Mouse (Mus musculus) limb, embryonic 13.5 days (tissue): Measurements from ENCODE around the gene Ddo. TPM values are rescaled to one million over a fixed set of nuclear protein-coding genes. Genes with fewer than 3 reads are reported as not detected.

Experiments
- ATAC-seq: fragments of 200-750 bp; cut with Nextera tagmentation; 2 replicates; pipeline ENCODE4 v1.8.0; 2017; ENCODE audit warnings: low read depth, moderate number of reproducible peaks, moderate TSS enrichment; ENCODE audit not compliant: low FRiP score
- H3K27ac ChIP-seq: fragments of 300-500 bp; sonication (generic); 2 replicates; pipeline ENCODE4 v1.5.1; 2015; ENCODE audit warnings: inconsistent platforms, mild to moderate bottlenecking, moderate library complexity
- H3K27me3 ChIP-seq: fragments of 300-500 bp; sonication (generic); 2 replicates; pipeline ENCODE4 v1.6.1; 2015; ENCODE audit warnings: mild to moderate bottlenecking, inconsistent platforms
- H3K36me3 ChIP-seq: fragments of 300-500 bp; sonication (generic); 2 replicates; pipeline ENCODE4 v1.6.1; 2015; ENCODE audit warnings: inconsistent platforms, mild to moderate bottlenecking, moderate library complexity
- H3K4me1 ChIP-seq: fragments of 300-500 bp; sonication (generic); 2 replicates; pipeline ENCODE4 v1.6.1; 2015; ENCODE audit warnings: inconsistent platforms
- H3K4me2 ChIP-seq: fragments of 300-500 bp; sonication (generic); replicated peaks from 2 replicates; pipeline ENCODE4 v1.6.1; 2015; ENCODE audit warnings: inconsistent platforms, mild to moderate bottlenecking, moderate library complexity
- H3K4me3 ChIP-seq: fragments of 300-500 bp; sonication (generic); 2 replicates; pipeline ENCODE4 v1.5.1; 2015; ENCODE audit warnings: moderate library complexity, mild to moderate bottlenecking, inconsistent platforms
- H3K9ac ChIP-seq: fragments of 300-500 bp; sonication (generic); 2 replicates; pipeline ENCODE4 v1.6.1; 2015; ENCODE audit warnings: mild to moderate bottlenecking, inconsistent platforms
- H3K9me3 ChIP-seq: fragments of 300-500 bp; sonication (generic); 2 replicates; pipeline ENCODE4 v1.6.1; 2016; ENCODE audit warnings: inconsistent platforms
- WGBS: fragments of 180-500 bp; shearing (Covaris S2); methylation state at CpG from one replicate; pipeline ENCODE4 v1.1.7; 2015; 5-methylcytosine and 5-hydroxymethylcytosine counted together
- polyA plus RNA-seq: library from polyadenylated mRNA; unstranded; fragments of >200 nt; fragmentation: Nextera tagmentation; extraction: Ambion mirVana; gene quantifications from 2 replicates; pipeline ENCODE4 v1.2.1, GENCODE M21; 2015

Gene Ddo
- polyA plus RNA-seq, 1 experiment from 2014 or later, result 0.13 TPM

- Histone ChIP-seq H3K9ac (no peak overlapping the region), H3K4me3 (no peak overlapping the region), H3K4me2 (no peak overlapping the region), H3K36me3 (no peaks in the 10 kb centered on the region), H3K27me3 (no peaks in the 10 kb centered on the region), H3K9me3 (no peaks in the 10 kb centered on the region), H3K4me1 (peaks cover 50% of the 10 kb centered on the region), H3K27ac (no peak overlapping the region)
- WGBS, result 57% methylated on average over 6 of the region's 6 CpGs
- no peak for ATAC-seq
Observed at GRCm38 (mm10) chr10:40724342-40724741, 94.5 kb downstream of the Ddo start.

GRCm38 (mm10) chr10:40725066-40725465 is 95.3 kb downstream of the Ddo start:
- Histone ChIP-seq H3K4me2 (no peak overlapping the region), H3K9me3 (no peaks in the 10 kb centered on the region), H3K36me3 (no peaks in the 10 kb centered on the region), H3K9ac (no peak overlapping the region), H3K27me3 (no peaks in the 10 kb centered on the region), H3K4me1 (peaks cover 44% of the 10 kb centered on the region), H3K4me3 (no peak overlapping the region), H3K27ac (no peak overlapping the region)
- WGBS, result 50% methylated on average over 4 of the region's 4 CpGs
- no peak for ATAC-seq

- no peak for ATAC-seq
- WGBS, result 71% methylated on average over 4 of the region's 4 CpGs
- H3K36me3 ChIP-seq, result no peaks in the 10 kb centered on the region
- H3K4me3 ChIP-seq, result no peak overlapping the region
- H3K27ac ChIP-seq, result no peak overlapping the region
- H3K9me3 ChIP-seq, result no peaks in the 10 kb centered on the region
- H3K4me1 ChIP-seq, result peaks cover 40% of the 10 kb centered on the region
- H3K4me2 ChIP-seq, result no peak overlapping the region
- H3K9ac ChIP-seq, result no peak overlapping the region
- H3K27me3 ChIP-seq, result peaks cover 2% of the 10 kb centered on the region; the same call in 1 of the 2 replicates
Observed at GRCm38 (mm10) chr10:40725471-40725870, 95.7 kb downstream of the Ddo start.

GRCm38 (mm10) chr10:40726288-40726902 is 96.6 kb downstream of the Ddo start:
- Histone ChIP-seq H3K9ac (no peak overlapping the region), H3K27me3 (peaks cover 6% of the 10 kb centered on the region), H3K9me3 (no peaks in the 10 kb centered on the region), H3K4me2 (no peak overlapping the region), H3K36me3 (no peaks in the 10 kb centered on the region), H3K4me3 (no peak overlapping the region), H3K4me1 (peaks cover 32% of the 10 kb centered on the region), H3K27ac (no peak overlapping the region)
- ATAC-seq, result no peak
- 59% methylated on average over 11 of the region's 11 CpGs for WGBS

GRCm38 (mm10) chr10:40726989-40727388 is 97.2 kb downstream of the Ddo start:
- no peak for ATAC-seq
- 32% methylated on average over 5 of the region's 5 CpGs for WGBS
- no peak overlapping the region for H3K27ac ChIP-seq
- H3K4me2 ChIP-seq, result no peak overlapping the region
- H3K4me3 ChIP-seq, result no peak overlapping the region
- peaks cover 32% of the 10 kb centered on the region for H3K4me1 ChIP-seq
- H3K36me3 ChIP-seq, result no peaks in the 10 kb centered on the region
- H3K27me3 ChIP-seq, result peaks cover 6% of the 10 kb centered on the region
- no peaks in the 10 kb centered on the region for H3K9me3 ChIP-seq
- no peak overlapping the region for H3K9ac ChIP-seq

GRCm38 (mm10) chr10:40730200-40730599 is 100.4 kb downstream of the Ddo start:
- Histone ChIP-seq H3K27me3 (peaks cover 6% of the 10 kb centered on the region), H3K27ac (no peak overlapping the region), H3K4me3 (no peak overlapping the region), H3K4me1 (peaks cover 23% of the 10 kb centered on the region), H3K36me3 (no peaks in the 10 kb centered on the region), H3K9ac (no peak overlapping the region), H3K9me3 (no peaks in the 10 kb centered on the region), H3K4me2 (no peak overlapping the region)
- no peak for ATAC-seq
- WGBS, result 79% methylated on average over 5 of the region's 5 CpGs

Other genes with a start within 250 kb of the Ddo start
- gene Slc22a16, start 59.7 kb upstream of the Ddo start, polyA plus RNA-seq, result not detected in 2 replicates
- 1.3 and 1.6 TPM in 2 replicates for gene Mettl24, start 53.3 kb downstream of the Ddo start, polyA plus RNA-seq